Mouse (Mus musculus) splenic B cell, adult 2 months (primary cell): ENCODE data around the gene Grik2.

Experiments used
- DNase-seq: peaks from one replicate; pipeline ENCODE4 v3.0.0-alpha.2; 2011; ENCODE audit warnings: low read depth, low spot score
- H3K27me3 ChIP-seq: 2 replicates; pipeline ENCODE4 v1.6.1; 2012; ENCODE audit warnings: mild to moderate bottlenecking, low read length, moderate library complexity, mixed read lengths; ENCODE audit not compliant: control insufficient read depth, poor library complexity, insufficient read depth, severe bottlenecking
- H3K36me3 ChIP-seq: 2 replicates; pipeline ENCODE4 v1.6.1; 2012; ENCODE audit warnings: mild to moderate bottlenecking, low read length, moderate library complexity, mixed read lengths; ENCODE audit not compliant: control insufficient read depth, poor library complexity, insufficient read depth, severe bottlenecking

The Grik2 gene

DNA sequence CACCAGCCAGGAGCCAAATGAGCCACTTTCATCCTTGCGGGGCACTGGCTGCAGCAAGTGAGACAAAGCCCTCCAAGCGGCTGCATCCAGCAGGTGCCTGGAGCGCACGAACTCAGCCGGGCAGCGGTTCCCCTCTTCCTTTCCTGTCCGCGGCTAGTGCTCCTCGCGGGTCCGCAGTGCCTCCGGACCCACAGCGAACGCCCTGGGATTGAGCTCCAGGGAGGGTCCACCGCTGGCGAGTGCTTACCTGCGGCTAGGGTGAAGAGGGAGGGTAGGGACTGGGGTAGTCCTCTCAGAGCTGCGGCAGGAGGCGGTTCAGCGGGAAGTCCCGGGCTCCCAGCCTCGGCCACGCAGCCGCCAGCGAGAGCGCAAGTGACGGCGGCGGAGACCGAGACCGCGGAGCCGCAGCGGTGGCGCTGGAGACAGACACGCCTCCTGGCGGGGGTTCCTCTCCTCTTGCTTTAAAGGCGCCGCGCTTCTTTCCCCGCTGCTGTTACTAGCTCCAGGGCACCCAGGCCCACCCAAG lies at the start of gene Grik2:
TSS of gene Grik2 (minus strand) at position 386 of the 526 bp plus-strand sequence.
- Histone ChIP-seq H3K36me3 (no peaks in the 10 kb centered on the region), H3K27me3 (no peaks in the 10 kb centered on the region)
- DNase-seq, result no peak

DNA sequence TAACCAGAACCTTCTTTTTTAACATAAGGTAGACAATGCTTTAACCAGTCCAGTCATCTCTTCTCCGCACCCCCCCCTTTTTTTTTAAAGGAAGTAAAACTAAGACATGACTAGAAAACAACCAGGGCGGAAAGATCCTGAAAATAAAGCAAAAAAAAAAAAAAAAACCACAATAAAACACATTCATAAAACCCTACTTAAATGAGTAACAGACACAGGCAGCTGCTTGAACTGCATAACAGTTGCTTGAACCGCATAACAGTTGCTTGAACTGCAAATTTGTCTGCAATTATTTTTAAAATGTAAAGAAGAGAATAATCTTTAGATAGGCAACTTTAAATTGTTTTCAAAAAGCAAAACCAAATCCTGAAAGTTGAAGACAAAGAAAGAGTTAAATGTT lies 45.8 kb upstream of the Grik2 start:
- Histone ChIP-seq H3K27me3 (no peaks in the 10 kb centered on the region), H3K36me3 (no peaks in the 10 kb centered on the region)
- DNase-seq, result no peak

DNA sequence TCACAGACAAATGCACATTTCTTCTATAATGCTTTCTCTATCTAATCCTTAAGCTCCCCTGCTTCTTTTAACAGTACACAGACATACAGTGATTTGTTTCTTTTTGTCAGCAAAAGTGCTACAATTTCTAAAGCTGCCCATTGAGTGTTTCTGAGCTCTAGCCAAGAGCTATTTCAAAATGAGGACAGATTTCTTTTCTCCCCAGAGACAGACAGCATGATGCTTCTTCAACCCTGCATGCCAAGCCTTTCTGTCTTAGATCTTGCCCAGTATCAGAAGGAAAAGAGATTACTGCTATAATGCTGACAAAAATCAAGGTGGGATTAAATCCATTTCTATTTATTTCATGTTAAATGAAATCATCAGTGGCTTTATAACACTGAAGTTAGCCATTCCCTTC lies 18.7 kb upstream of the Grik2 start:
- Histone ChIP-seq H3K27me3 (no peaks in the 10 kb centered on the region), H3K36me3 (no peaks in the 10 kb centered on the region)
- no peak for DNase-seq

DNA sequence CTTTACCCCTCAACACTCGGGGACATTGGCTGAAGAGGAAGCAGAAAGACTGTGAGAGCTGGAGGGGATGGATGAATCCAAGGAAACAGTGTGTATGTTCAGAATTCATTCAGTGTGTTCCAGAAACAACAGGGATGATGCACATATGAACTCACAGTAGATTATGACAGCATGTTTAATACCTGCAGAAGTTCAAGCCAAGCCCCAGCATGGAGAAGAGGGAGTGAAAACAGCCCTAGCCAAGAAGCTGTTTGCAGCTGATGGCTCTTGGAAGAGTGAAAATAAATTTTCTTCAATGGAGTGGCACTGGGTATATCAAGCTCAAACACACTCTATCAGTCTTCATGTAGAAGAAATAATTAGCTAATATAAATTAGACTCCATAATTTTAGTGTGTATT lies 12.4 kb upstream of the Grik2 start:
- Histone ChIP-seq H3K36me3 (no peaks in the 10 kb centered on the region), H3K27me3 (no peaks in the 10 kb centered on the region)
- no peak for DNase-seq

DNA sequence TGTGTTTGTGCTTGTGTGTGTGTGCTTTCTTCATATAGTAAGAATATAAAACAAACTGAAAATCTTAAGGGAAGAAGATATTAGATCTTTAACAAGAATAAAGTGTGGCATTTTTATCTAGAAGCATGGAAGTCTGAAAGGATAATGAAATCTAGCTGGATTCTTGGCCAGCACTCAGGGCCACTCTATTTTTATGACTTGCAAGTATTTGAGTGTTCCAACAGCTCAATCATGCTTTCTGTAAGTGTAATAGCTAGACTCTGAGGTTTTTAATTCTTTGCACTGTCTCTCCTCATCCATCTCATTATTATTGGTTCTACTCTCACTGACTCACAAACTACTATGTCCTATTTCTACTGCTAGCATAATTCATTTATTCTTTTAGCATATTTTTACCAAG lies 5.6 kb upstream of the Grik2 start:
- no peak for DNase-seq
- no peaks in the 10 kb centered on the region for H3K27me3 ChIP-seq
- no peaks in the 10 kb centered on the region for H3K36me3 ChIP-seq

DNA sequence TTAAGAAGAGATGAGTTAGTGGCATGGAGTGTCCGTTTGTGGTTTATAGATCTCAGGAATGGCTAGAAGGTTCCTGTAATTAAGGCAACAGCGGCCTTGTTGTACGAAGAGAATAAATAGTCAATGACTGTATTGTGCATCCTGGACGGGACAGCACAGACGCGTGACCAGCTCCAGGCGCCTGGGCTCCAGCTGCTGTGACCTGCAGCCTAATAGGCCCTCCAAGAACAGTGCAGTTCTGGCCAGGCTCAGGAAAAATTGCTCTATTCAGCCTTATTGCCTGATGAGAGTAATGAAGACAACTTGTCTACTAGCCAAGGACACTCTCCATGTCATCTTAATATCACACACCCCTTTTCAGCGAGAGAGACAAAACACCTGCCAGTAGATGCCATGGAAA lies 1.8 kb upstream of the Grik2 start:
- no peak for DNase-seq
- Histone ChIP-seq H3K27me3 (no peaks in the 10 kb centered on the region), H3K36me3 (no peaks in the 10 kb centered on the region)

DNA sequence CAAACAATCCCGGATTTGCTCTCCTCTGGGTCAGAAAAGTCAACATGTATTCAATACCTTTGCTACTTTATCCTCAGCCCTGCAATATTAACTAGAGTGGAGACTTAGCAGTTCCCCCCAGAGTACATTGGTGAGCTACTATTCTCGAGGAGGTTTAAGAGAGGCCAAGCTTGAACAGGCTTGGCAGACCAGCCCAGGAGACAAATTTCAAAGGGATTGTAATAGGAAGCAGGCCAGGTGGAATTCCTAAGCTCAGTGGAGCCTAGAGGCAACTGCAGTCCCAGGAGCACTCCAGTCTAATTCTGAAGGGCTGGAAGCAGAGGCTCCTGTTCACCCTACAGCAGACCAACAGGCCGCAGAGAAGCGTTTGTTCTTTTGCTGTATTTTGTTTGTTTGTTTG lies 1.1 kb upstream of the Grik2 start:
- Histone ChIP-seq H3K27me3 (no peaks in the 10 kb centered on the region), H3K36me3 (no peaks in the 10 kb centered on the region)
- DNase-seq, result no peak

DNA sequence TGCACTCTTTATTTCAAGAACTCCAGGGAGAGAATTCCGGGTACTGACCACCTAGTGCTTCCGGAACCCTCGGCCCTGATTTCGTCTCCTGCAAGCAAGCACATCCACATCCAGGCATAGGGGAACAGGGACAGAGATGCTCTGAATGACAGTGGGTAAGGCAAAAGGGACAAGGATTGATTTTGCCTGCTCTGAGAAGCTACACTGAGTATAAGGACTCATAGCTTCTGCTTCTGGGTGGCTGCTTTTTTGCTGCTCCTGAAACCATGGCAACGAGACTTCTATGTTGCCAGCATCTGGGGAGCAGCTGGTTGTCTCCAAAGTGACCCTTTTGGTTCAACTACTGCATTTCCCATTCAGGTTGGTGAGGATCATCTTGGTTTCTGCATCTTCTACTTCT lies 348 bp upstream of the Grik2 start:
- H3K36me3 ChIP-seq, result no peaks in the 10 kb centered on the region
- no peak for DNase-seq
- no peaks in the 10 kb centered on the region for H3K27me3 ChIP-seq

DNA sequence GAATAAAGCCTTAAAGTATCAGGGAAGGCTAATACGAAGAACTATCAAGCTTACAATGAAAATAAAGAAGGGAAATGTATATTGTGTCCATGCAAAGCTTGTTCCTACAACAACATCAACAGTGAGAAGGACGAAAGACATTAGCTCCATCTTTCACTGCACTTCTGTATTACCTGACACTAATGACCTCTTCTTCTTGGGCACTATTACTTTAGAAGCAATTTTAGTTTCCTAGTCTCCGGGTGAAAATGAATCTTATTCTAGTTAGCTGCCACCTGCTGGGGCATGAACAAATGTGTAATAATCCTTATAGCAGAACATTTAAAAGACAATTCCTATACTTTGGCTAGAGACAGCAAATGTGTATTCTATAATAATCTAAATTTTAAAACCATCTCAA lies 1.9 kb downstream of the Grik2 start:
- H3K27me3 ChIP-seq, result no peaks in the 10 kb centered on the region
- DNase-seq, result no peak
- H3K36me3 ChIP-seq, result no peaks in the 10 kb centered on the region

DNA sequence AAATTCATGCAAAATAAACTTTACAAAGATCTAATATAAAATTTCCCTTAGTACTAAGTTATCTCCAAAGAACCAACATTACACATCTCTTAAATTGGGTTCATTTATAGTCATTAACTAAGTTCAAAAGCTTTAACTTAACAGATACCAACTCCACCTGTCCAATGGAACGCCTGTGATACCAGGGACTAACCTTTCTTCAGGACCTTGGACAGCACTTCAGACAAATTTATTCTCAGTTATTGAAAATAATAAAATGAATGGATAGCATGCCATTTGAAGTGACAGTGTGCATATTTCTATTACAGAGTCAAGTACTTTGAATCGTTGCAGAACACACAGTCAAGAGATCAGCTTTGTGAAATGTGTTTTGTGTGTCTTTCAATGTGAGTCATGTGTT lies 3.1 kb downstream of the Grik2 start:
- Histone ChIP-seq H3K27me3 (no peaks in the 10 kb centered on the region), H3K36me3 (no peaks in the 10 kb centered on the region)
- no peak for DNase-seq

DNA sequence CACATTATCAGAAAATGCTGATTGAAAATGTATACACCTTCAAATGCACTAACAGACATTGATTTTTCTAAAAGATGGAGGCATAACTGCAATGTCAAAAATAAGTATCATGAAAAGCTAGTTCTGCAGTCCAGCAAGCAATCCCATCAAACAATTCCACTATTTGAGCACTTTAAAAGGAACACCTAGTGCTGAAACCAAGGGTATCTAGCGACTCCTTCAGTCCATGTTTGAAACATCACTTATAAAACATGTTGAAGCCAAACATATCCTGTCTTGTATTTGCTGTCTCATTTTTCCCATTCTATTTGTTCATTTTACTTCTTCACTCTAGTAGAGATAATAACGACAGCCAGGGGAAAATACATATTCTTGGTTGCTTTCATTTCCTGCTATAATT lies 3.7 kb downstream of the Grik2 start:
- no peaks in the 10 kb centered on the region for H3K36me3 ChIP-seq
- no peaks in the 10 kb centered on the region for H3K27me3 ChIP-seq
- no peak for DNase-seq

DNA sequence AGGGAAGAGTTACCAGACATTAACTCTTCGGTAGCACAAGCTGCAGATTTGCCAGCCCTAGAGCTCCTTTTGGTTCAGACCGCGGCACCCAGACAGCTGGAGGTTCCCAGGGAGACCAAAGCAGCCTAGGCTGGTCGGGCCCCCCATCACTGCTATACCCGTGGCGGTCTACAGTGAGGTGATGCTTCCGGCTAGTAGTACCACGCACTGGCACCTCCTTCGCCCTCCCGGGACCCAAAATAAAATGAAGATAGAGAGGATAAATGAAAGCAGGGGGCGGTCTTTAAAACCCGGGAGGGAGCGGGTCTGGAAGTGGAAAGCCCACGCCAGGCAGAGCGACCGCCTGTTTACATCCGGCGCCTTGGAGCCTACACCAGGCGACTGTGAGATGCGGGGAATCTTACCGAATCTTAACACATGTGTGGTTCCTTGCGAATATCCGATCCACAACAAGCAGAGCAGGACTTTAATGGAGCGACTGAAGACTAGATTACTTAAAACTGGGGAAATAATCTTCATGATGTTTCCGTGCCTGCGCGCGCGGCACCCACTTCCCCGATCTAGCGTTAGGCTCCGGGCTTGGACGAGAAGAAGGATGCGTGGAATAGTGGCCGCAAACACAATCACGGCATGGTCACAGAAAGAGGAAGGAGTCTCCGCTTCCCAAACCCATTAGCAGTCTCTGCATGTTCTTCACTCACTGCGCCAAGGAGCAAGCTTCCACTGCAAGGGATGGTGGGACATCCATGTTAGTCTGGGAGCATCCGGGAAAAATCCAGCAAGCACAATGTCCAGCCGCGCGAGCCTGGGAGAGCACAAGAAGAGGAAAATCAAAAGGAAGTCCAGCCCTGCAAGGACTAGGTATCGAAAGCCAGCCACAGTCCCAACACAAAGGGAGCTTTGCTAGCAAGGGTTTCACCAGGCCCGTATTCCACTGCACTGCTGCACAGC lies 5.5 kb downstream of the Grik2 start:
- no peaks in the 10 kb centered on the region for H3K36me3 ChIP-seq
- DNase-seq, result no peak
- H3K27me3 ChIP-seq, result no peaks in the 10 kb centered on the region

DNA sequence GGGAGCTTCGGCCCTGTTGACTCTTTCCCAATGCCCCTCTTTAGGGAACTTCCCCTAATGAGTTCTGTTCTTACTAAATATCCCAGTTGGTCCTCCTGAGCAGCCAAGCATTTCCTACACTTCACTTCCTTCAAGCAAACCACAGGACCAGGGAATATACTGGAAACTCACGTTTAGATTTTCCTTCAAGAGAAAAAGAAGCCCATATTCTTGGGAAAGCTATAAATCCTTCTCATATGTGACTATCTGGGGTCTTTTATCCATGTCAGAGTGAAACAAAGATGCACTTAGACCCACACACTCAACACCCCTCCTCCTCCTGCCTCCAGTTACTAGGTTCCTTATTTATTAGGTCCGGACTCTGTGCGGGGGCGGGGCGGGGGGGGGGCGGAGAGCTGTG lies 6.5 kb downstream of the Grik2 start:
- no peak for DNase-seq
- H3K36me3 ChIP-seq, result no peaks in the 10 kb centered on the region

DNA sequence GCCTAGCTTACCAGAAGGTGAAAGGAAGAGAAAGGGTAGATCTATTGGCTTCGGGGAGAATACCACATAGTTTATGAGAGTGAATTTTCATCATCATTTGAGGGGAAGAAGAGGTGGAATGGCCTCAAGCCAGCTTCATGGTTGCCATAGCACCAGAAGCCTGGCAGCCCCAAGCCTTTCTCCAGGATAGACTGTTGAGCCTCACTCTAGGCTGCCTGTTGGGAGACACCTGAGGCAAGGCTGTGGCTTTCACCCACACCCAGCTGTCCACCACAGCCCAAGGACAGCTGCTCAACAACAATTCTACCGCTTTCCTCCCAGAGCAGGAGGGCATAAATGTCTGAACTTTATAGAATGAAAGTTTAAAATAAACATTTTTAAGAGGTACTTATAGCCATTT lies 8.1 kb downstream of the Grik2 start:
- no peak for DNase-seq
- Histone ChIP-seq H3K36me3 (no peaks in the 10 kb centered on the region), H3K27me3 (no peaks in the 10 kb centered on the region)

More for the DNA sequence above, 6.5 kb downstream of the Grik2 start:
- no peaks in the 10 kb centered on the region for H3K27me3 ChIP-seq

DNA sequence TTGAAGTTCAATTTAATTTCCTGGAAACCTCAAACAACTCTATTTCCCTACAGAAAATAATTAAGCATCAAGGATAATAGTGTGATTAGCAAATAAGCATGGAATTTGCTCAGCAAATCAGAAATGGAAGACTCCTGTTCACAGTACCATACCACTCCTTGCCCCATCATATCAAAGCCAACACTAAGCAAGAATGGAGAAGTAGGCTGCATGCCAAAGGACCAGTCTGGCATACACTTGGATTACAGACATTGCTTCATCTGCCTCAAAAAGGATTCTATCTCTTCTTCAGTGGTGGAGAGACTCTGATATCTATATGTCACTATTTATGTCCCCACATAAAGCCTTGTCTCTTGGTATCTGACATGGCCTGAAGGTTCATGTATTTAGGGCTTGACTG lies 19.7 kb downstream of the Grik2 start:
- DNase-seq, result no peak
- Histone ChIP-seq H3K36me3 (no peaks in the 10 kb centered on the region), H3K27me3 (no peaks in the 10 kb centered on the region)

DNA sequence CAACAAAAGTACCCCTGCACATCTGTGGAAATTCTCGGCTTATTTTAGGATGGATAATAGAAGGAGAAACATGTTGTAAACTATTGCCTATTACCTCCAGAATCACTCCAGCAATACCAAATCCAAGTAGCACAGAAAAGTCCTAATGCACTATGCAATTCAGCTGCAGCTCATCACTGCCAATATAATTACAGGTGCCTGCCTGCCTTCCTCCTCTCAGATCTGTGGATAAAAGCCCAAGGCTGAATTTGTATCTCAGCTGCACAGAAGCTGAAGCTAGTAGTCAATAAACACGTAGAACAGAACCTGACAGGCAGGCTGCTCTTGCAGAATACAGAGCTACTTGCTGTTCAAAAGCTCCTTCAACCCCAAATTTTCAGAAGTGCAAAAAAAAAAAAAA lies 21.0 kb downstream of the Grik2 start:
- Histone ChIP-seq H3K27me3 (no peaks in the 10 kb centered on the region), H3K36me3 (no peaks in the 10 kb centered on the region)
- DNase-seq, result no peak
